Mouse (Mus musculus): ENCODE results near the gene Tcp11l2.

DNA sequence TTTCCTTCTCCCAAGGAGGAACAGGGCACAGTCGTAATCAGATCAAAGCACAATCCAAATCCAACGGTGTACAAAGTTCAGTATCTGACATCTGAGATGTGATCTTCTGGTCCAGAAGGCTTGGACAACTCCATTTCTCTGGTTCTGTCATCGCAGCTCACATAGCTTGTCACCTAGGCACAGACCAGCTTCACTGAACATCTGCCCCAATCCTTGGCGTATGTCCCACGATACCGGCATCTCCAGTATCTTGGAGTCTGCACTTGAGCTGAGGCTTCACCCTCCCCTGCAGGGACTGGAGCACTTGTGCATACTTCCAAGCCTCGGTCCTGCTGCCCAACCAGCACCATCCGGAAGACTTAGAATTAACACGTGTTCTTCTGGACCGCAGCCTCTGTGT, 60.2 kb downstream of the Tcp11l2 start:
- TF ChIP-seq CTCF (conservative IDR thresholded peaks at IDR 0.05; ENCODE audit: insufficient read depth, insufficient read length, low read depth, low read length) (no peak), POLR2A (IDR thresholded peaks at IDR 0.05; ENCODE audit: low read depth, low read length) (no peak)

All from kidney, adult 2 months (tissue).